Mouse (Mus musculus) layer of hippocampus, adult 2 months (tissue): ENCODE results near the gene Sgms1. TPM values are rescaled to one million over a fixed set of nuclear protein-coding genes. Genes with fewer than 3 reads are reported as not detected.

ENCODE experiments used
- DNase-seq, 2 experiments: peaks; one replicate each; pipeline ENCODE4 v3.0.0; 2022; ENCODE audit warnings: low spot score in 2 of 2
- H3K27ac ChIP-seq: fragments of 200-600 bp; 2 replicates; pipeline ENCODE4 v1.8.1; 2022
- H3K4me3 ChIP-seq: fragments of 200-600 bp; 2 replicates; pipeline ENCODE4 v1.8.1; 2022; ENCODE audit warnings: mild to moderate bottlenecking
- CTCF ChIP-seq: fragments of 200-600 bp; conservative IDR thresholded peaks from 2 replicates; pipeline ENCODE4 v1.8.1; 2022; ENCODE audit warnings: antibody characterized with exemption, mild to moderate bottlenecking, moderate library complexity
- total RNA-seq, 2 experiments: library from RNA; stranded (reverse); gene quantifications; 2 replicates each; pipeline ENCODE4 v1.2.3; 2021

Sgms1 gene
- total RNA-seq, 2 experiments from 2014 or later, result 53.9 to 59.6 TPM

GRCm38 (mm10) chr19:32199861-32200574 is 189.5 kb downstream of the Sgms1 start:
- peak overlapping the region; percentile 41; the same call in 1 of the 2 replicates for H3K27ac ChIP-seq
- no peak for DNase-seq
- peak overlapping the region; percentile 32; the same call in 1 of the 2 replicates for H3K4me3 ChIP-seq
- TF ChIP-seq CTCF, result peak; percentile 19; the same call in 1 of the 2 replicates

GRCm38 (mm10) chr19:32199133-32199532 is 190.4 kb downstream of the Sgms1 start:
- H3K4me3 ChIP-seq, result no peak overlapping the region; the same call in 1 of the 2 replicates
- no peak for DNase-seq
- no peak for TF ChIP-seq CTCF
- H3K27ac ChIP-seq, result peak overlapping the region; percentile 41; the same call in 1 of the 2 replicates

GRCm38 (mm10) chr19:32198494-32199106 is 190.9 kb downstream of the Sgms1 start:
- no peak for DNase-seq
- Histone ChIP-seq H3K4me3 (no peak overlapping the region), H3K27ac (no peak overlapping the region)
- TF ChIP-seq CTCF, result peak; percentile 48

GRCm38 (mm10) chr19:32196976-32197819 is 192.3 kb downstream of the Sgms1 start:
- peak overlapping the region; percentile 52; the same call in 1 of the 2 replicates for H3K27ac ChIP-seq
- peak; percentile 25; the same call in 1 of the 2 replicates for TF ChIP-seq CTCF
- no peak for DNase-seq
- peak overlapping the region; percentile 6; the same call in 1 of the 2 replicates for H3K4me3 ChIP-seq

DNA sequence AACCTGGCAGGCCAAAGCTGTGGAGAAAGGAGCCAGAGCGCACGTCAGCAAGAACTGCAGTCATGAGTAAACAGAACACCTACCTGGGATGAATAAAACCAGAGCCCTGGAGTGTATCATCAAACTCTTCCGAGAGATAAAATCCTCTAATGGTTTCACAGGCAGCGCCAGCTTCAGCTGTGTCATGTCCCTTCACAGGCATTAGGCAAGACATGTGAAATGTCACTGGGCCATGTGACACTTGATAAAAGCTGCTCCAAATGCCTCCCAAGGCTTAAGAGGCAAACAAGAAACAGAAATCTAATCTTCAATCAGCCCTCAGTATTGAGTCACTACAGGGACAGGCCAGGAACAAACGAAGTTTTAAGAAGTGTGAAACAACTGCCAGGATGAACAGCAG is 193.3 kb downstream of the Sgms1 start:
- no peak for TF ChIP-seq CTCF
- DNase-seq, result no peak
- peak overlapping the region; percentile 33; the same call in 1 of the 2 replicates for H3K27ac ChIP-seq
- H3K4me3 ChIP-seq, result no peak overlapping the region

DNA sequence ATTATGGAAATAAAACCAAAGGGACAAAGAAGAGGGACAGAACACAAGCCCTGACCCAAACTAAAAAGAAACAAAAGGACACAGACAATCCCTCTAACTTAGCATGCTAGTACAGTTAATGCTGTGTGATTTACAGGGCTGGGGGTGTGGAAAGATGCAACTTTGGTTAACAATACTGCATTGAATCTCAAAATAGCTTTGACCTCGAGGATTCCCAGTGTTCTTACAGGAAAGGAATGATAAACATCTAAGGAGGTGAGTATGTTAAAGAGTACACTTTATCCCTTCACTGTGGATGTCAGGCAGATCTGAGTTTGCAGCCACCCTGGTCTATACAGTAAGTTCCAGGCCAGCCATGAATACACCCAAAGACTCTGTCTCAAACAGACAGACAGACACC is 194.7 kb downstream of the Sgms1 start:
- DNase-seq, result no peak
- TF ChIP-seq CTCF, result no peak
- H3K4me3 ChIP-seq, result no peak overlapping the region; the same call in 1 of the 2 replicates

DNA sequence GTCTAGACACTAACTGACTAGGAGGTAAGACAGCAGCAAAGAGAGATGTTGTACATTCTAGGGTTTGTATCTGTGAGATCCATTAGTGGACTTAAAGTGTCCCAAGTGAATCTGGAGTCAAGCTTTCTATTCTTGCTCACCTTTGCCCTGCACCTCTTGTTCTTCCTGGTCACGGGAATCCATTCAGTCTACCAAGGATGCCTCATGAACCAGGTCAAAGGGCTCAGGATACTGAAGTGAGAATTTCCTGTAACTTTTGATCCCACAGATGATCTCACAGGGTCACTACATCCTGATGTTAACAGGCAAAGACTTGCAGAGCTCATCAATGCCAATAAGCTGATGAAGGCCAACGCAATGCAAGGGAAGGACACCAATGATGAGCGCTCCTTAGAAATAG is 195.4 kb downstream of the Sgms1 start:
- no peak for TF ChIP-seq CTCF
- H3K27ac ChIP-seq, result no peak overlapping the region
- DNase-seq, result no peak
- no peak overlapping the region for H3K4me3 ChIP-seq

More for the DNA sequence above, 194.7 kb downstream of the Sgms1 start:
- peak overlapping the region; percentile 25; the same call in 1 of the 2 replicates for H3K27ac ChIP-seq

- Histone ChIP-seq H3K27ac (peak overlapping the region; percentile 5; the same call in 1 of the 2 replicates), H3K4me3 (no peak overlapping the region)
- DNase-seq, result no peak
- TF ChIP-seq CTCF, result no peak
Observed at GRCm38 (mm10) chr19:32191596-32191995, 197.9 kb downstream of the Sgms1 start.

DNA sequence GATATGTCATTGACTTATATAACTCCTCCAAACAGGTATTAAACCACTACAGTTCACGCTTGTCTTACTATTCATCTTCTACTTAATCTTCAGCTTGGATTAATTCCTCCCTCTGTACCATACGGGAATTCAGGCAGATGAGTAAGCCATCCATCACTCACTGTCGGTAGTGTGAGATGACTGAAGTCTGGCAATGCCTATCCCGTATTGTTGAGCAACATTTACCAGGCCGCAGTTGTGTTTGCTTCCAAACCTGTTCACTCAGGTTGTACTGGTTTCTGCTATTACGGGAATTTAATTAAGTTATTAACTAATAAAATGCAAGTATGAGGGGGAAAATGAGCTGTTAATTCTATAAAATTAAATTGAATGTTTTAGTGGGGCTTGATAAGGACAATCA is 199.6 kb downstream of the Sgms1 start:
- Histone ChIP-seq H3K27ac (no peak overlapping the region; the same call in 1 of the 2 replicates), H3K4me3 (no peak overlapping the region)
- no peak for TF ChIP-seq CTCF
- DNase-seq, result no peak

DNA sequence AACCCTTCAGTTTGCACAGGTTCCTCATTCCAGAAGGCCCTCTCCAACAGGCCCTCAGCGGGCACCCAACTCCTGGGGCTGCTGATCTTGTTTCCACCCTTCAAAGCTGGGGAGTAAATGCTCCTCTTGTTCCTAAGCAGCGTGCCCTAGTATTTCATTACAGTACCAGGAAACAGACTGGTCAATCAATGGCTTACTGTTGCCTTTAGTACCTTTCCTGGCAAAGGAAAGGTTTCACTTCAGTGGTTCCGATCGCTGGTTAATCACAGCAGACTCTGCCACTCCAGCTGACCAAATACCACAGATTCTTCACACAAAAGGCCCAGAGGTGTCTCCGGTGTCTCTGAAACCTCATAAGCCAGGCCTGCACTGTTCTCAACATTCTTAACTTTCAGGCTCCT is 200.5 kb downstream of the Sgms1 start:
- no peak for TF ChIP-seq CTCF
- Histone ChIP-seq H3K4me3 (no peak overlapping the region), H3K27ac (peak overlapping the region; percentile 49; the same call in 1 of the 2 replicates)
- no peak for DNase-seq

DNA sequence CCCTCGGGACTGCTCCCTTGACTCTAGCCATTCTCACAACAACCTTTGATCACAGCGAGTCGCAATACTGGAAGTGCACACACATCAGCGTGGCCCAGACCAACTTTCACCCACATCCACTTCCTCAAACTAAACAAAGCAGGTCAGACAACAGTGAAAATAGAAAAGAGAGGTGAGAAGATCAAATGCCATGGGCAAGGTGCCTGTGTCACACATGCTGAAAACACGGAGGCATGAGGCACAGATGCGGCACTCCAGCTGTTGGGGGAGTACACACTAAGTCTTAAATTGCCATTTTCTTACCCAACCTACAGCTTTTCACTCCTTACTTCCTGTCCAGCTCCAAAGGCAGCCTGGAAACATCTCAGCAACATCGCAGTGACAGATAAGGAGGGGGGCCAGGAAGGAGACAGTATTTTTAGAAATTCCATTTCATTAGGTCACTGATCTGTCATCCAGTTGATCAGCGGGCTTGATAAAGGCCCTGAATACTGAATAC is 202.9 kb downstream of the Sgms1 start:
- Histone ChIP-seq H3K4me3 (no peak overlapping the region), H3K27ac (peak overlapping the region; percentile 54; the same call in 1 of the 2 replicates)
- TF ChIP-seq CTCF, result no peak
- DNase-seq, result no peak

DNA sequence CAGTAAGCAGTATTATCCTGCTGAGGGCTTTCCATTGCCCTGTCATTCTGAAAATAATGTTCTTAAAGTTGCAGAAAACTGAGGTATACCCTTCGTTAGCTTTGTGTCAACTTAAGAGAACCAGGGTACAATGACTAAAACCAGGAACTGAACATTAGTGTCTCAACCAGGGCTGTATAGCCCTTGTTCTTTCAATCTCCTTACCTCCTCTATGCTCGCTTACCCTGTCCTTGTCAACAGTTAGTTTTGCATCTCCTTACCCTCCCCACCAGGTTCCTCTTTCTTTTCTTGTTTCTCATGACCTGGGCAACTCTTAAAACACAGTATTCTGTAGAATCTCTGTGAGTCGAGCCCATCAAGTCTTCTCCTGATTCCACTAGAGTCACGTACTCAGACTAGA is 206.5 kb downstream of the Sgms1 start:
- TF ChIP-seq CTCF, result no peak
- peak overlapping the region; percentile 64; the same call in 1 of the 2 replicates for H3K27ac ChIP-seq
- DNase-seq, result no peak
- no peak overlapping the region for H3K4me3 ChIP-seq
